Mouse (Mus musculus) gonadal fat pad, adult 2 months (tissue): Measurements from ENCODE around the gene Tmprss15. TPM values are rescaled to one million over a fixed set of nuclear protein-coding genes. Genes with fewer than 3 reads are reported as not detected.

Source experiments
- DNase-seq: peaks from one replicate; pipeline ENCODE4 v3.0.0-alpha.2; 2012; ENCODE audit warnings: low read depth
- polyA plus RNA-seq: library from polyadenylated mRNA; depleted of rRNA; stranded (reverse); fragments of >200 nt; gene quantifications from 2 replicates; pipeline ENCODE4 v1.2.3, GENCODE M21; 2012; rRNA removed

Tmprss15 gene
- polyA plus RNA-seq = not detected in 2 replicates

DNA sequence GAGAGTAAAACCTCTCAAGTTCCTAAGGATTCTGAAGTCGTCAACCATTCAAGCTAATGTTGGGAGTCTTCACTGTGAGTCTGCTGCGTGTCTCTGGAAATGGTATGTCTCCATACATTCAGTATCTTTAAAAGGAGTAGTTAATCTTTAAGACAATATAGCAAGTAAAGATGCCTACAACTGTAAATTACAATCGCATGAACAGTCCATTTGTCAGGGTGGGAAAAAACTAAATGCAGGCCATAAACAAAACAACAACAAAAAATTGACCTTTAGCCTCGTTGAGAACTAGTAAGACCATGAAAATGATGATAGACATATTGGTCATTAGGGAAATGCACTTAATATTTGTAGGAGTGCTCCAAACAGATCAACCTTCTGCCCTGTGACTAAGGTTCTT lies at the start of gene Tmprss15:
Tmprss15 (minus strand) TSS at position 101 of the 400 bp plus-strand sequence.
- DNase-seq = no peak

DNA sequence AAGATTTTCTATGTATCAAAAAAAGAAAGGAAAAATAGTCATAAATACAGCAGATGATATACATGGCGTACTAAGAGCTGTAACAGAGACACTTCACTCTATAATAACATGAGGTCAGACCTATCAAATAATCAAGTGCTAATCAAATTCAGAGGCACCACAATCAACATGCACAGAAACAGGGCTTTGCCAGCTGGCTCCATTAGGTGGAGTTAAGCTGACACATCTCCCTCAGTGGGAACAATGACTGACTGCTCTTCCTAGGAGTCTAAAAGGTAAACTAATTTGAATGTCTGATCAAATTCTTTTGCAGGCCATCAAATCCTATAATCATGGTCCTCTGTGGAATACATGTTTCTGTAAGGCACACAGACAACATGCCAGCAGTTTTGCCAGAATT lies 24.0 kb upstream of the Tmprss15 start:
- no peak for DNase-seq

DNA sequence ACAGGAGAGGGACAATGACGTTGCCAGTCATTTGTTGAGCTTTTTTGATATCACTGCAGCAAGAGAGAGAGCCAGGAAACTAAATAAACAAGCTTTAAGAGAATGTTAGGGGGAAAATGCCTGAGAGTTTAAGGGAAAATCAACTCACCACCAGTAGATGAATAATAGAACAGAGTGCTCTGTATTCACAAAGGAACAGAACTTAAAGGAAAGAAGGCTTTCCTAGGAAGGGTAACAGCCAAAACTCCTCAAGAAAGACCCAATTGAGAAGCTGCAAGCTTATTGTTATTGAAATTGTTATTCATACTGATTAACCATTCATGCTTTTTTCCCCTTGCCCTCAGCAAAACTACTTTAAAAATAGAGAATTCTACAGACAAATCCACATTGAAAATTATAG lies 18.6 kb upstream of the Tmprss15 start:
- no peak for DNase-seq

- DNase-seq = no peak
These were observed 18.1 kb upstream of the Tmprss15 start for GRCm38 (mm10) chr16:79108969-79109368.

GRCm38 (mm10) chr16:79100325-79100724 lies 9.4 kb upstream of the Tmprss15 start:
- DNase-seq = no peak

- no peak for DNase-seq
These were observed 7.4 kb upstream of the Tmprss15 start for GRCm38 (mm10) chr16:79098321-79098720.

GRCm38 (mm10) chr16:79086550-79086949 lies 4.3 kb downstream of the Tmprss15 start:
- no peak for DNase-seq

GRCm38 (mm10) chr16:79063848-79064247 lies 27.0 kb downstream of the Tmprss15 start:
- DNase-seq = no peak

GRCm38 (mm10) chr16:79058775-79059558 lies 31.9 kb downstream of the Tmprss15 start:
- peak; percentile 8 for DNase-seq

GRCm38 (mm10) chr16:79032593-79032992 lies 58.3 kb downstream of the Tmprss15 start:
- no peak for DNase-seq

GRCm38 (mm10) chr16:79002812-79003211 lies 88.1 kb downstream of the Tmprss15 start:
- no peak for DNase-seq

GRCm38 (mm10) chr16:79001679-79002078 lies 89.2 kb downstream of the Tmprss15 start:
- DNase-seq = no peak

DNA sequence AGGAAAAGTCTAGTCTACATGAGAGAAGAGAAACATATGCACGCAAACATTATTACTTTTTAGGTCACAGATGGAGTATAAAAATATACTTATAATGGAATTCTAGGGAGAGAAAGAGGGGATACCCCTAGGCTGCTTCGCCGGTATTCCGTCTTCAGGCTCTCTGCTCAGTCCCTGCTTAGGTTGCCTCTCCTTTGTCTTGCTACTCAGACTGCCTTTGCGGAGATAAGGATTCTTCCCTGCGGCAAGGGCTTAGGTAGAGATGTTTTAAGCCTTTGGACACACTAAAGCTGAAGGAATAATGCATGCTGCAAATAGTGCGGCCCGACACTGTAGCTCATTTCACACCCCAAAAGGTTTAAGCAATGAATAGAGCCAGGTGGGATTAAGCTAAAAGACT lies 114.5 kb downstream of the Tmprss15 start:
- DNase-seq = no peak

DNA sequence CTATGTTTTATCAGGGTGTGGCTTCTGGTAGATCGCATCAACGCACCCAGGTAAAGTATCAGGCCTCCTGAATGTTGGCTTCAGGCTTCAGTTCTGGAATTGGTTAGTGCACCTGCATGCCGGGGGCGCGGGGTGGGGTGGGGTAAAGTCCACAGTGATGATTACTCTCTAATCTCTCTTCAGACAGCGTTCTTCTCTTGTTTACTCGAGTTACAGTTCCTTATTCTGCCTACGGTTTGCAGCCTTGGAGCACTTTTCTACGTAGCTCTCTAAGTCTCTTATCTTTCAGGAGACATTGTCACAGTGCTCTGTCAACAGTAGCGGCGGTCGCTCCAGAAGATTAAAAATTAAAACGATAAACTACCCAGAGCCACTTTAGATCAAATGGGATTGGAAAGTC lies 116.8 kb downstream of the Tmprss15 start:
- DNase-seq = no peak

DNA sequence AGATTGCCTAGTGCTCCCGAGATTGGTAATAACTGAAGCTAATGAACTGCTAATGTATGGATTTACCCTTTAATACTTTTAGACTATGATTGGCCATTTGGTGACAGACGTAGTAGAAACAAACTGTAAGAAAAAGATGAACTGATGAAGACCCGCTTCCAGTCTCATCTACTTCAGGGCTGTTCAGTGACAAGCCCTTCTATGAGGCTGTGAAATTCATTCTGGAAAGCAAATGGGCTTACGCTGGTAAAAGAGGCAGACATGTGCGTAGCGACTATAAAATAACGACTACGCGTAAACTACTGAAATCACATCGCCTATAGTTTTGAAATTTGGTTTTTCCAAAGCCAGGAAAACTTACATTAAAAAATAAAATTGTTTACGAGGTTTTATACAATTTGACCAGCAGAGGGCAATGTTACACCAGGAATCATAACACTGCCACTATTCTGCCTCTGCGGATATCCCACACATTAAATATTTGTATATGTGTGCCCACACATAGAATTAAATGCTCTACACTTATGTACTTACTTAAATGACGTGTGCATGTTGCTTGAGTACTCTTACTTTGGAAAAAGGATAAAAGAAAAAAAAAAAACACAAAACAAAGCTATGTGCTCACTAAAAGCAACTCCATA lies 121.7 kb downstream of the Tmprss15 start:
- no peak for DNase-seq

GRCm38 (mm10) chr16:78957434-78957833 lies 133.5 kb downstream of the Tmprss15 start:
- DNase-seq = no peak

GRCm38 (mm10) chr16:78950359-78950758 lies 140.5 kb downstream of the Tmprss15 start:
- DNase-seq = no peak

GRCm38 (mm10) chr16:78937755-78938154 lies 153.1 kb downstream of the Tmprss15 start:
- no peak for DNase-seq

DNA sequence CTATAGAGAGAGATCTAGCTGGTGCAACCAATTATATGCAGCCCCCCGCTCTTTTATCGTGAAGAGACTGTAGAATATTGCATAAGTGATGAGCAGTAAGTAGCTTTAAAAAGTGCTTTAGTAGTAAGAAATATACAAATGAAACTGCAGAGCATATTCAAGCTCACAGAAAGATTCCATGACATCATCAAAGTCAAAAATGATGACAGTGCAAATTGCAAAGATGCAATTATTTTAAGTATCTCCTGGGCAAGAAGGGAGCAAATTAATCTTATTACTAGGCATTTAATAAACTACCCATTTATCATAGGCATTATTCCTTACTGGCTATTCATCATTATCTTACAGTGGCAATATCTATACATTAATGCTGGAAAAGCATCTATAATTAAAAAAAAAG lies 156.6 kb downstream of the Tmprss15 start:
- no peak for DNase-seq

DNA sequence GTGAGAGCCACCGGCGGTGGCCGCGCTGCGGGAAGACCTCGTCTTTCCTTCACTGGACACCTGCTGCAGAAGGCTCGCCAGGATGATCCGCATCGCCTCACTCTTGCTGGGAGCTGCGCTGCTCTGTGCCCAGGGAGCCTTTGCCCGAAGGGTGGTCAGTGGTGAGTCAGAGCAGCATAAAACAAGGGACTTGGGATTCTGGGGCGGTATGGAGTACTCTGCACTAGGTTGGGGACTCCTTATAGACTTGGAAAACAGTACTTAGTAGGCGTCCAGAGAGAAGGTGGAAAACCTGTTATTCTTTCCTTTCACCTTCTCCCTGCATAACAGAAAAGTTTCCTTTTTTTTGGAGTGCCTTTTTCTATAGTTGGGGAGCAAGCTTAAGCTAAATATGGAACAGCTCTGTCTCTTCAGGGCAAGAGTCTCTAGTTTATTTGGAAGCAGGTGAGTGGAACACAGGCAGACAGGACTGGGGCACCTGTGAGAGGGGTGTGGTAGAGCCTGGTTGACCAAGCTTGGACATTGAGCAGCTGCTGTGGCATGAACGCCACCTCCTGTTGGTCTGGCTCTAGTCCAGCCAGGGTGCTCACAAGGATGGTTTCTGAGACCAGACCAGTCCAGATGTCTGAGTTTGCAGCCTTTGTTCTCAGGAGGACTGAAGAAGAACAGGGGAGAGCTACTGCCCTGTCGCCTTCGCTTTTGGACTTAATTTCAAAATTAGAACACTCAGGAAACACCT lies 159.4 kb downstream of the Tmprss15 start:
- no peak for DNase-seq

DNA sequence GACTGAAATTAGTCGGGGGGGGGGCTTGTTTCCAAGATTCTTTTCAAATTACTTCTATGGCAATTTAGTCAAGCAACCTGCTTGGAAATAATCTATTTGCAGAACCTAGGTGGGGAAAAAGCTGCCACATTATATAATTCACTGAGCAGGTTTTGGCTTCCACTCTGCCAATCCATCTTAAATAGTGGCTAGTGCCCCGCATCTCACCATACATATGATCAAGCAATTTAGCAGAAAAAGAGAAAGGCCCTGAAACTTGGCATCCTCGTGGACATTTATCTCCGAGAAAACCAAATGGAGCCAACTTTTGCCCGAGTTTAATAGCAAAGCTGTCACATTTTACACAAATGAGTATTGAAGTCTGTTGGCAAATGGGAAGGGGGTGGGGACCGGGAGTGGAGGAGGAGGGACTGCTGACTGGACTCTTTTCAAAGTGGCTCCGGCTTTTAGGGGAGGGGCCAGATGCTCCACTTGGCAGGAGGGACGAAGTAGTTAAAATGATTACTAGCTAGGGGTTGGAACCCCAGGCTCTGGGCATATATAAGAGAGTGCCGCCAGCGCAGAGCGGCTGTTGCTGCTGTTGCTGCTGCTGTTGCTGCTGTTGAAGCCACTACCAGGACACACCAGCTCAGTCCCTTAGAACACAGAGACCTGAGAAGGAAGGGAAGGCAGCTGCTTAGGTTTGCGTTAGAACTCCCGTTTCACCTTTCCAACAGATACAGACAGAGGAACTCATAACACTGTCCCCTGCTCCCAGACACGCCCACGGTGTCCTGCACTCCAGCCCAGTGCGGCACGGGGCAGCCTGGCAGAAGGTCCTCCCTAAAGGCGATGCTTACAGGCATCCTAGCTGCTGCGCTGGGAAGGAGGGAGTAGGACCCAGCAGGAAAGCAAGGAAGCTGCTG lies 160.3 kb downstream of the Tmprss15 start, which contains the start of gene Chodl:
Chodl (plus strand) TSS at position 567 of the 905 bp plus-strand sequence.
- no peak for DNase-seq
